Mouse (Mus musculus) adrenal gland, postnatal 36 days (tissue): ENCODE measurements at regions not wholly inside any gene's neighbourhood (a gene's known extent, or its start where the extent isn't known, plus 50 kb on each side); places are given as distances from the start of the nearest gene placed in this dataset.

Source experiments
- DNase-seq, 2 experiments: peaks; one replicate each; pipeline ENCODE4 v3.0.0; 2021; ENCODE audit warnings: mixed read lengths in 1 of 2

- no peak for DNase-seq
Measured at GRCm38 (mm10) chr2:134730547-134730946, 55.3 kb upstream of the Plcb1 start.

DNA sequence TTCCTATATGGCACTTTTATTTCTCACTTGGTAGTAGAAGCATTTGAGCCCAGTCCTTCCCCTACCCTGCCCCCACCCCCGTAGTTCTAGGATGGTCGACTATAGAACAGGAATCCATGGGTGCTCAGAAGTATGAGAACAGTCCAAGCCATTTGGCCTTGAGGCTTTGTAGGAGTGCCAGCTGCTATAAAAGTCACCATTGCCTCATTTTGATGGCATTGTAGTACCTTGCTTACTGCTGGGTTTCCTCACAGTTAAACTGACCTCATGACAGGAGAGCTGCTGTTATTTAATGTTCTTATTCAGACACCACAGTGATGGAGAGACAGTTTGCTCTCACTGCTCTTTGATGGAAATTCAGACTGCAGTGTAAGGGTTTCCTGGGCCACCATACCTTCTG lies 59.2 kb upstream of the Plcb1 start:
- peak; percentile 25 to 41 for DNase-seq

GRCm38 (mm10) chr2:134724071-134724470 lies 61.8 kb upstream of the Plcb1 start:
- DNase-seq = peak; percentile 2 to 19

- no peak for DNase-seq
Measured at GRCm38 (mm10) chr2:134717815-134718362, 68.0 kb upstream of the Plcb1 start.

DNA sequence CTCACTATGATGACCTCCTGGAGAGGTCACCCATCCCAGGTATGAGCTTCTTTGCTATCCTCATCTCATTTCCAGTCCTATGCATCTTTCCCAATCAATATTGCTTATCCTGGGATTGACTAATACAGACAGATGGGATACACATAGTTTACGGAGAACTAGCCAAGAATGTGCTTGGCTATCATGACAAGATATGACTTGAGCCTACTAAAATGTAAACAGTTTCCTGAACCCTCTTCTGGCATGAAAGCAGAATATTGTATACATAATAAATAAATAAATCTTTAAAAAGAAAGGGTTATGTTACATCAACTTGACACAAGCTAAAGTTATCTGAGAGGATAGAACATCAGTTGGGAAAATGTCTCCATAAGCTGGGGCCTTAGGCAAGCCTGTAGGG lies 69.3 kb upstream of the Plcb1 start:
- DNase-seq = no peak

DNA sequence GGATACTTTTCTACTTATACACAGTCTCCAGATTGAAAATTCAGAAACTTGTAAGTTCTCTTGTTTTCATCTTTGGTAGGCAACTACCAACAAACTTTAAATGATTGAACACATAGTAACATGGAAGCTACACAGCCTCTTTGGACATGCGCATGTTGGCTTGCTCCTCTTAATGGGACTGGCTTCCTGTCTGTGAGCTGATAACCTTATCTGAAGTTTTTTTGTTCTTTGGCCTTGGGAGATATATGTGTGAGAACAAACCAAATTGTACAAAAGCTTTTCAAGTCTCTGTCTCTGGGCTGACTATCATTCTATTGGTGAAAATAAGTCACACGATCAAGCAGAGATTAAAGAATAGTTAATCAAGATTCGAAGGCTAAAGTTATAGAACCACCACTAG lies 70.1 kb upstream of the Tmx4 start:
- no peak for DNase-seq

GRCm38 (mm10) chr2:134708754-134709153 lies 64.8 kb upstream of the Tmx4 start:
- no peak for DNase-seq

DNA sequence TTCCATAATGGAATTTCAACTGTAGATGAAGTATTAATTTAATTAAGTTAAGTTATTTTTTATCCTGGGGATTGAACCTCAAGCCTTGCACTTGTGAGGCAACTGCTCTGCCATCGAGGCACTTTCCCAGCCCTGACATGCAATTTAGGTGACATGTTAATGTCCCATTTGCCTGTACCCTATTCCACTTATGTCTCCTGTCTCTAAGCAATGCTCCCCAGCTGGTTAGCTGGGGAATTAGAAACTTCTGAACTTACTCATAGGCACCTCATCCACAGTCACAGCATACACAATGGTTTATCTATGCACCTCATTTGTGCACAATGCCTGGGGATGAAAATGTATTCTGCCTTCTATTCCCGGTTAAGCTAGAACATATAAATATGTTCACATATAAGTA lies 59.1 kb upstream of the Tmx4 start:
- DNase-seq = no peak

- DNase-seq = no peak
Measured at GRCm38 (mm10) chr2:134697424-134697823, 53.5 kb upstream of the Tmx4 start.

DNA sequence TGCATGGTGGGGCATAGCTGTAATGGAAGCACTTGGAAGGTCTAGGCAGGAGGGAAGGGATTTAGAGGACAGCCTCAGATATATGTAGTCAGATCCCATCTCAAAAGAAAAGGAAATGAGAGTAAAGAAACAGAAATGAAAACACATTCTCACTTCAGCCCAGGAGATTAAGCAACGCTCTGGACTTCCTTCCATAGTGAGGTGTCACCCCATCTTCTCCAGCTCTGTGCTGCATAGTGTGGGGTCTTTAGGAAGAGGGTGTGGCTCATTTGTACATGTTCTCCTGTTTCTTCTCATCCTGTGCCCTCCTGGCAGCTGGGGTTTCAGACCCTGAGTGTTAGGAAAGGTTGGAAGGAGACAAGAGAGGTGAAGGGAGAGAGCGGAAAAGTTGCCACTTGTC lies 52.4 kb upstream of the Tmx4 start:
- DNase-seq = no peak
